Mouse (Mus musculus) midbrain, postnatal 0 days (tissue): ENCODE measurements around the gene Agk. TPM values are rescaled to one million over a fixed set of nuclear protein-coding genes. Genes with fewer than 3 reads are reported as not detected.

ENCODE experiments used
- ATAC-seq: fragments of 200-750 bp; cut with Nextera tagmentation; 2 replicates; pipeline ENCODE4 v1.8.0; 2017; ENCODE audit warnings: moderate number of reproducible peaks, mild to moderate bottlenecking, moderate TSS enrichment, moderate library complexity; ENCODE audit not compliant: low FRiP score
- DNase-seq: peaks from one replicate; pipeline ENCODE4 v3.0.0-alpha.2; 2015; ENCODE audit warnings: low spot score
- H3K27ac ChIP-seq: fragments of 300-500 bp; sonication (generic); 2 replicates; pipeline ENCODE4 v1.5.1; 2014; ENCODE audit warnings: low read depth, mild to moderate bottlenecking, low read length, mixed read lengths
- H3K27me3 ChIP-seq: fragments of 300-500 bp; sonication (generic); 2 replicates; pipeline ENCODE4 v1.6.1; 2014; ENCODE audit warnings: low read length, control low read depth, mixed read lengths; ENCODE audit not compliant: insufficient read depth
- H3K36me3 ChIP-seq: fragments of 300-500 bp; sonication (generic); 2 replicates; pipeline ENCODE4 v1.6.1; 2014; ENCODE audit warnings: low read length, control low read depth, mixed read lengths; ENCODE audit not compliant: insufficient read depth
- H3K4me1 ChIP-seq: fragments of 300-500 bp; sonication (generic); 2 replicates; pipeline ENCODE4 v1.6.1; 2014; ENCODE audit warnings: mild to moderate bottlenecking, control low read depth, antibody characterized with exemption, low read length, mixed read lengths; ENCODE audit not compliant: insufficient read depth
- H3K4me2 ChIP-seq: fragments of 300-500 bp; sonication (generic); 2 replicates; pipeline ENCODE4 v1.6.1; 2014; ENCODE audit warnings: low read depth, mild to moderate bottlenecking, low read length, mixed read lengths; ENCODE audit not compliant: poor library complexity, severe bottlenecking
- H3K4me3 ChIP-seq: fragments of 300-500 bp; sonication (generic); 2 replicates; pipeline ENCODE4 v1.5.1; 2014; ENCODE audit warnings: low read depth, mild to moderate bottlenecking, low read length, moderate library complexity
- H3K9ac ChIP-seq: fragments of 300-500 bp; sonication (generic); replicated peaks from 2 replicates; pipeline ENCODE4 v1.6.1; 2014; ENCODE audit warnings: mild to moderate bottlenecking, low read length, moderate library complexity, mixed read lengths; ENCODE audit not compliant: poor library complexity, severe bottlenecking
- H3K9me3 ChIP-seq: fragments of 300-500 bp; sonication (generic); 2 replicates; pipeline ENCODE4 v1.6.1; 2016; ENCODE audit warnings: low read length, control low read depth
- CTCF ChIP-seq: IDR thresholded peaks from 2 replicates; pipeline ENCODE4 v1.5.1; 2016; ENCODE audit warnings: antibody characterized with exemption, mild to moderate bottlenecking
- WGBS: fragments of 180-500 bp; shearing (Covaris S2); extraction: QIAGEN DNeasy Blood & Tissue Kit; methylation state at CpG from one replicate; pipeline ENCODE4 v1.1.7; 2014; 5-methylcytosine and 5-hydroxymethylcytosine counted together
- polyA plus RNA-seq: library from polyadenylated mRNA; unstranded; fragments of >200 nt; fragmentation: Nextera tagmentation; extraction: Ambion mirVana; gene quantifications from 2 replicates; pipeline ENCODE4 v1.2.1, GENCODE M21; 2015
- total RNA-seq: library from RNA; depleted of rRNA; stranded (reverse); fragments of >200 nt; gene quantifications from 2 replicates; pipeline ENCODE4 v1.2.3, GENCODE M21; 2014

Agk gene
- total and polyA plus RNA-seq, 2 experiments from 2014 or later, result 57.3 to 63.7 TPM

DNA sequence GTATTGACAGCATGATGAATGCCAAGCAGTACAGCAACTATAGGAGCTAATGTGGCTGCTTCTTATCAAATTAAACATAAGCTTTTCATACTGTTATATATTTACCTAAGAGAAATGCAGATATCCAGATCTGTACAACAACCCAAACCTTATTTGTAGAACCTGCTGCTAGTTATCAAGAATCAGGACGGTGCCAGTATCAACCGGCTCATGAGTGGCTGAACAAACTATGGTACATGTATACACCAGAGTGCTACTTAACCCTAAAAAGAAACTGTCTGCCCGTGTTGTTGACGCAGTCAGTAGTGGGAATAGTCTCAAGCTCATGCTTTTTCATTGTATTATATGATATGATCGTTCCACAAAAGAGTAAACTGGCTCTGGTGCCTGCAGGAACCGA, 46.1 kb downstream of the Agk start:
- DNase-seq, result no peak
- no peak for TF ChIP-seq CTCF
- WGBS, result 96% methylated on average over 6 of the region's 6 CpGs
- no peak overlapping the region for H3K9ac ChIP-seq
- no peak overlapping the region for H3K4me2 ChIP-seq
- no peak overlapping the region for H3K27ac ChIP-seq
- no peaks in the 10 kb centered on the region for H3K4me1 ChIP-seq
- H3K27me3 ChIP-seq, result no peaks in the 10 kb centered on the region
- H3K36me3 ChIP-seq, result peaks cover 5% of the 10 kb centered on the region
- ATAC-seq, result no peak
- no peaks in the 10 kb centered on the region for H3K9me3 ChIP-seq
- H3K4me3 ChIP-seq, result no peak overlapping the region

DNA sequence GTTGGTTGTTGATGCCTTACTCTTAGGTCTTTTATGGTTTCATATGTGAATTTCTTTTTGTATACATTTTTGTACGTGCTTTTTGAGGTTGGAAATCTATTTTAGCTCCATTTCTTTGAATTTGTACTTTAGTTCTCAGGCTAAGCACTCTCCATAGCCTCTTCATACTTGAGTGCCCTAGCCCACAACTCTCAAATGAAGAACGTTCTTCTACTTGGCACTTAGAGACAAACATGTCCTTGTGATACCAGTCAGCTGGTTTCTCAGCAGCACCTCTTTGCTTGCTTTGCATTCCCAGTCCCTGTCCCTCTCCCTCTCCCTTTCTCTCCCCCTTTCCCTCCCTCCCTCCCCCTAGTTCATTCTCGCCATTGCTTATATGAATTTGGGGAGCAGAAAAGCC, 55.2 kb downstream of the Agk start:
- Histone ChIP-seq H3K4me1 (no peaks in the 10 kb centered on the region), H3K27ac (no peak overlapping the region), H3K4me3 (no peak overlapping the region), H3K4me2 (no peak overlapping the region), H3K9me3 (no peaks in the 10 kb centered on the region), H3K9ac (no peak overlapping the region), H3K36me3 (peaks cover 9% of the 10 kb centered on the region), H3K27me3 (no peaks in the 10 kb centered on the region)
- no peak for ATAC-seq
- TF ChIP-seq CTCF, result no peak
- DNase-seq, result no peak
- 91% methylated on average over 3 of the region's 3 CpGs for WGBS

DNA sequence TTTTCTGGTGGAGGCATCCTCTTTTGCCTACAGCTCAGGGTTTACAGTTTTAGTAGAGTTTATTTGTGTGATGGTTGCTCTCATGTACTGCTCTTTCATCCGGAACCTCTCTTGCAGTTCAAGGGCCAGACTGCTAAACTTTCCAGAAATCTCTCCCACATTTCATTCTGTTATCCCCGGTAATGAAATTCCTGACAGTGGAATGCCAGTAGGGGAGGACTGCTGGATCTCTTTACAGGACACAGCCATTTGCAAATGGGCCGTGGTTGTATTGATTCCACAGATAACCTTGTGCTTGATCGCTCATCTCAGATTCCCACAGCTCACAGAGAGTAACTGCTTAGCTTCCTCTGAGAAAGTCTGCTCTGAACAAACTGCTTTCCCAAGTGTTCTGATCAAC, 56.9 kb downstream of the Agk start:
- H3K9me3 ChIP-seq, result no peaks in the 10 kb centered on the region
- H3K27me3 ChIP-seq, result no peaks in the 10 kb centered on the region
- TF ChIP-seq CTCF, result no peak
- H3K4me2 ChIP-seq, result no peak overlapping the region
- peaks cover 14% of the 10 kb centered on the region for H3K36me3 ChIP-seq
- no peaks in the 10 kb centered on the region for H3K4me1 ChIP-seq
- ATAC-seq (no peak), DNase-seq (no peak)
- no peak overlapping the region for H3K27ac ChIP-seq
- WGBS, result 87% methylated on average over 4 of the region's 4 CpGs
- H3K4me3 ChIP-seq, result no peak overlapping the region
- no peak overlapping the region for H3K9ac ChIP-seq

DNA sequence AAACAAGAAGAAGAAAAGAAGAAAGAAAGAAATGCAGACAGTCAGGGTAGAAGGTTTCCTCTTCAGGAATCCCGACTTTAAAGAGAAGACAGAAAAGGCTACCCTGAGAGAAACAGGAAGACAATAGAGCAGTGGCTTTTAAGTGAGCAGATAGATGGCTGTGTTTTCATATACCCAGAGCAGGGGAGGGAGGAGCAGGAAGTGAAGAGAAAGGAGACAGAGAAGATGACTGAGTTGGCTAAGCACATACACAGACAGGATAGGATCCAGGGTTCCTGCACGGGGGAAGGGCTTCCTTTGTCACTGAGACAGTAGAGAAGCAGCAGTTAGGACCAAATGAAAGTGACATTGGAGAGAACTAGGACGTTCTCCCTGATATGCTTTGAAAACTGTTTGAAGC, 60.7 kb downstream of the Agk start:
- Histone ChIP-seq H3K27me3 (no peaks in the 10 kb centered on the region), H3K4me1 (no peaks in the 10 kb centered on the region), H3K9me3 (no peaks in the 10 kb centered on the region), H3K9ac (no peak overlapping the region), H3K27ac (no peak overlapping the region), H3K4me2 (no peak overlapping the region), H3K36me3 (peaks cover 18% of the 10 kb centered on the region; the same call in 1 of the 2 replicates), H3K4me3 (no peak overlapping the region)
- WGBS, result 29% methylated on average over 3 of the region's 3 CpGs
- no peak for ATAC-seq
- TF ChIP-seq CTCF, result no peak
- no peak for DNase-seq

DNA sequence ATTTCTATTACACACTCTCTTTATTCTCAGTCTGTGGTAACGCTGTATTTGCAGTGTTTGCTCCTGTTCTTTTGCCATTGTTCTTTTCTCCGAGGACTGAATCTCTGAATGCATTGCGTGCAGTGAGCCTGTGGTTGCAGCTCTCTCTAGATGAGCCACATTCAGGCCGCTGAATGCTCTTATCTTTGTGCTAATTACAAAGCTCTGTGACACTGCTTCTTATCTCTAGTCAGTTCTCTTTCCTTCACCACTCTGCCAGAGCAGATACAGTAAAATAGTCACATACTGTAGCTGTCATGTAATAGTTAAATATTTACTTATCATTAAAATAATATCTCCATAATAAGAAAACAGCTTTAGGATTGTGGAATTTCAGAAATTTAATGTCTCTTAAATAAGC, 63.7 kb downstream of the Agk start:
- DNase-seq, result no peak
- peaks cover 12% of the 10 kb centered on the region; the same call in 1 of the 2 replicates for H3K36me3 ChIP-seq
- no peaks in the 10 kb centered on the region for H3K9me3 ChIP-seq
- H3K4me1 ChIP-seq, result no peaks in the 10 kb centered on the region
- WGBS, result 62% methylated on average over 4 of the region's 4 CpGs
- ATAC-seq, result no peak
- no peak overlapping the region for H3K27ac ChIP-seq
- TF ChIP-seq CTCF, result no peak
- no peak overlapping the region for H3K4me2 ChIP-seq
- H3K27me3 ChIP-seq, result no peaks in the 10 kb centered on the region
- no peak overlapping the region for H3K9ac ChIP-seq
- no peak overlapping the region for H3K4me3 ChIP-seq

DNA sequence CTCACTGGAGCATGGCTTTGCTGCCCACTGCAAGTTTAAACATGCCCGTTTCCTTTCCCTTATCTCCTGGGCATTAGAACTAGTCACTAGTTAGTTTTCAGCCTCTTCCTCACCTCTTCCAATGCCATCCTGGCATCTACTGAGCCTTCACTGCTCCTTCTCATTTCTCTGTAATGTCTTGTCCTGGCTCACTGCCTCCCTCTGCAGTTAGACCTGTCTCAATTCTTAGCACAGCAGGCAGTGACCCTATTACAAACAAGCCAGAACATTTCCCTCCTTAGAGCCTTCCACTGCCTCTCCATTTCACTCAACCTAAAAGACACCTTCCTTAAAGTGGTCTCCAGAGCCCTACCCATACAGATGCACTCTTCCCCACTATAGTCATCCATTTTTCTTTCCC, 66.0 kb downstream of the Agk start:
- Histone ChIP-seq H3K36me3 (peaks cover 16% of the 10 kb centered on the region; the same call in 1 of the 2 replicates), H3K4me1 (no peaks in the 10 kb centered on the region), H3K27ac (no peak overlapping the region), H3K9me3 (no peaks in the 10 kb centered on the region), H3K9ac (no peak overlapping the region), H3K27me3 (no peaks in the 10 kb centered on the region), H3K4me2 (no peak overlapping the region), H3K4me3 (no peak overlapping the region)
- DNase-seq (peak; percentile 23), ATAC-seq (no peak)
- 79% methylated on average over 1 of the region's 1 CpGs for WGBS
- peak; percentile 67 for TF ChIP-seq CTCF
